Mouse (Mus musculus): ENCODE measurements at regions not wholly inside any gene's neighbourhood (a gene's known extent, or its start where the extent isn't known, plus 50 kb on each side); places are given as distances from the start of the nearest gene placed in this dataset.
A peak's percentile ranks its signal among the peaks of the same experiment; 100 is the strongest.

GRCm38 (mm10) chr1:122273579-122273978, 705.8 kb upstream of the Ddx18 start:
- DNase-seq (ENCODE audit: low read depth, low spot score): no peak

GRCm38 (mm10) chr1:122243031-122243430, 675.2 kb upstream of the Ddx18 start:
- DNase-seq (ENCODE audit: low read depth, low spot score): peak; percentile 26

DNA sequence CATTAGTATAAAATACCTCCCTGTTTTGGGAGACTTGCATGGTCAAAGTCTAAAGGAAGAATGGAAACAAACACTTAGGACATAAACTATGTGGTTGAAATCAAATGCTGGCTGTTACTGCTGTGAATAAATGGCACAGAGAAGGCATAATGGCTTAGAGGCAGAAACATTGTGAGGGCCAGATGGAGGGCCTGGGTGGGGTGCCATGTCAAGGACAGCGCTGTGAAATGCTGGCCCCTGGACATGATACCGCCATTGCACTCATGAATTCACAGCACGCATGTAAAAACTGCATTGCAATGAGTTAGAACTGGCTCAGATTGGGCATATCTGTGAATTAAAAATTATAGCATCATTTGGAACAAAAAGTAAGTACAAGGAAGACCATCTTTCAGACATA, 673.7 kb upstream of the Ddx18 start:
- no peak for DNase-seq (ENCODE audit: low read depth, low spot score)

GRCm38 (mm10) chr1:122230442-122230841, 662.7 kb upstream of the Ddx18 start:
- no peak for DNase-seq (ENCODE audit: low read depth, low spot score)

DNA sequence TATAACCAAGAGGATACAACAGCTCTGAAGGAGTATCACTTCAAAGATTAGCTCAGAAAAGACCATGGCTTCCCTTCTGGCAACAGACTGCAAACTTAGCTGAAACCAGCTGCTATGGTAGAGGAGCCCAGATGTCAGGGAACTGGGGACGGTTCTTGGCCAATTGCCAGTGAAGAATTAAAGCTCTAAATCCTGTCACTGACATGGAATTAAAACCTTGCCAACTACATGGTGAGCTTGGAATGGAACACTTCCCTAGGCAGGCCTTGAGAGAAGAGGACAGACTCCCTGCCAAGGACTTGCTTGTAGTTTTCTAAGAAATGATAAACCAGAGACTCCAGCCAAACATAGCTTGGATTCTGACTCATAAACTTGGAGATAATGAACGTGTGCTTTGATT, 644.7 kb upstream of the Ddx18 start:
- peak; percentile 67 for DNase-seq (ENCODE audit: low read depth, low spot score)

DNA sequence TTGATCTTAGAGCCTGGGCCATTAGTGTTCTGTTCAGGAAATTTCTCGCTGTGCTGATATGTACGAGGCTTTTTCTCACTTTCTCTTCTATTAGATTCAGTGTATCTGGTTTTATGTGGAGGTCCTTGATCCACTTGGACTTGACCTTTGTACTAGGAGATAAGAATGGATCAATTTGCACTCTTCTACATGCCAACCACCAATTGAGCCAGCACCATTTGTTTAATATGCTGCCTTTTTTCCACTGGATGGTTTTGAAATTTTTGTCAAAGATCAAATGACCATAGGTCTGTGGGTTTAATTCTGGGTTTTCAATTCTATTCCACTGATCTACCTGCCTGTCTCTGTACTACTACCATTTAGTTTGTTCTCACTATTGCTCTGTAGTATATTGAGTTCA, 640.8 kb upstream of the Ddx18 start:
- no peak for DNase-seq (ENCODE audit: low read depth, low spot score)

DNA sequence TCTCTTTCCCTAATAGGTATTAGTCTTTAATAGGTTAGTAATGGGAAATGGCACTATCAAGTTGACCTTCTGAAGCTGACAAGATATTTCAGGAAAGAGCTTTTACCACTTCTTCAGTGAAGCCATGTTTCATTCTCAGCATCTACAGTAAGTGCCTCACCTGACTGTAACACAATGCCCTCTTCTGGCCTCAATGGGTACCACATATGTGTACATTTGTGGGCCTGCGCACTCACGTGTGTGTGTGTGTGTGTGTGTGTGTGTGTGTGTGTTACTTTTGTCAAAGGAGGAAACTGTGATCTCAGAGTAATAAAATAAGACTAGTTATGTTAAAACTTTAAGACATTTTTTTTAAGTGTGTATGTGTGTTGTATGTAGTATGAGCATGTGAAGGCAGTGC, 601.8 kb upstream of the Ddx18 start:
- DNase-seq (ENCODE audit: low read depth, low spot score): no peak

DNA sequence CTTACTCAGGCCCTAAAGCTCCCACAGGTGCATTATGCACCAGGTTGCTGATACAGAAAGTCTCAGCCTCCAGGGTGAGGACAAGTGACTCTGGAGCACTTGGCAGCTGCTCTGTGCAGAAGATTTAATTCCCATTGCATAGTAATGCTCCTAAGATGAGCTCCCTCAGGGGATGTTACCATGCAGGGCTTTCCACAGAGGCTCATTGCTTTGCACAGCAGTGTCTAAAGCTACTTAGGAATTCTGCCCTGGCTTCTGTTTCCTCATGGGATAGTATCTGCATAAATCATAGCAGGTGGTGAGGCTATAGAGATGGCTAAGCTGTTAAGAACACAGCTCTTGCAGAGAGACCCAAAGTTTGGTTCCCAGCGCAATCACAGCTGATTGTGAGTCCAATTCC, 594.0 kb upstream of the Ddx18 start:
- DNase-seq (ENCODE audit: low read depth, low spot score): no peak

DNA sequence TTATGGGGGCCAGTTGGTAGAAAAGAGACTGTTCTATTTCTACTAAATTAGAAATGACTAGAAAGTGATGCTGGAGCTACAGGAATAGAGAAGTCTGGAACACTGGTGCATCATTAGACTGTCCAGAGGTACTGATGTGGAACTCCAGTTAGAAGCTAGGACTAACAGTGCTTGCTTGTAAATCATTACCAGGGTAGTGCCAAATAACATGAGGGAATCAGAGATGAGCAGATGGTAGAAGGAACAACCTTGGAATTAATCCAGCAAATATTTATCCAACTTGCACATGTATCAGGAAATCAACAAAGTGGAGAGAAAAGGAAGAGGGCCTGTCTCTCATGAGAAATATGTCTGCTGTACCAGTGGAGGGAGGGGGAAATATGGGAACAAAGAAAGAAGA, 573.6 kb upstream of the Ddx18 start:
- DNase-seq (ENCODE audit: low read depth, low spot score): no peak

- peak; percentile 6 for DNase-seq (ENCODE audit: low read depth, low spot score)
These were observed 556.2 kb upstream of the Ddx18 start for GRCm38 (mm10) chr1:122123954-122124353.

DNA sequence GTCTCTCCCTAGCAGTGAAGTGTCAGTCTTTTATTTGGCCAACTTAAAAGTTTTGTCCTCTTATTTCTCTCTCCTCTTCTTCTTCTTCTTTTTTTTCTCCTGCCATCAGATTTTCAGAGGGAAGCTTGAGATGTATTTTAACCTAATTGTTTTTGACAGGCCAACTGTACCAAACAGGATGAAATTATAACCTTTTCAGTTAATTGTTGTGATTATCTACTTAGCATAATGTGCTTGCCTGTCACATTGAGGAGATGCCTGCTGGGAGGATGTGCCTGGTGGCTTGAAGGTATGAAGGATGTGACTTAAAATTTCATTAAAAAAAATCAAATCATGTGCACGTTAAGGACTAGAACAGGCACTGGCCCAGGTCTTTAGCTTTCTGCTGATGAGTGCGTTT, 527.9 kb upstream of the Ddx18 start:
- no peak for DNase-seq (ENCODE audit: low read depth, low spot score)

GRCm38 (mm10) chr1:122082481-122082880, 514.7 kb upstream of the Ddx18 start:
- no peak for DNase-seq (ENCODE audit: low read depth, low spot score)

DNA sequence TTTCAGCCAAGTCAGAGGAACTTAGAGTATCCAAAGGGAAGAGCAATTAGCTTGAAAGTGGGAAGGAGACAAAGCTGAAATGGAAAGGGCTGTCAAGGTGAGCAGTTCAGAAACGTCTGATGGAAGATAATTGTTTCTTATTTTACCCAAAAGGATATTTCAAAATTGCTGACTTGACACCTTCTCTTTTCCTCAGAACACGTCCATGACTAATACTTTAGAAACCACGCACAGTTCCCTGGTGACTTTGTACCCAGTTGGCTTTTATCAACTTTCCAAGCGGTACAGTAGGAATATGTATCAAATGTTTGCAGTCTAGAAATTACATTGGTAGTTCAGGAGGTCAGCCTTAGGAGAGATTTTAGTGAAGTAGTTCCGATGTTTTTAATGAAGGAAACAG, 508.3 kb upstream of the Ddx18 start:
- DNase-seq (ENCODE audit: low read depth, low spot score): no peak

DNA sequence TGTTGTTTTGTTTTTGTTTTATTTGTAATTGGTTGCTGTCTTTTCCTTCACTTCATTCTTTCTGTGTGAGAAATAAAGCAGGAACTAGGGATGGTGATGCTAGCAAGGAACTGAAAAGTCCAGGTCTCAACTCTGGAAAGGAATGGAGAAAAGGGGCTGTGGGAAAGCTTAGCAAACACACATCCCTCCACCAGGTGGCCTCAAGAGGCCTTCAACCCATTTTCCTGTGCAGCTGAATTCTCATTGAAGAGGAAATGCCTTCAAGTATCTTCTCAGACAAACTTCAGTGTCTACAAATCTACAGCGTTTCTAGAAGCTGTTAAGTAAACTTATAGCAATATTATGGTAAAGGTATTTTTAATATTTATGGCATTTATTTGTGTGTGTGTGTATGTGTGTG, 487.4 kb upstream of the Ddx18 start:
- no peak for DNase-seq (ENCODE audit: low read depth, low spot score)

- no peak for DNase-seq (ENCODE audit: low read depth, low spot score)
These were observed 480.4 kb upstream of the Ddx18 start for GRCm38 (mm10) chr1:122048112-122048725.

DNA sequence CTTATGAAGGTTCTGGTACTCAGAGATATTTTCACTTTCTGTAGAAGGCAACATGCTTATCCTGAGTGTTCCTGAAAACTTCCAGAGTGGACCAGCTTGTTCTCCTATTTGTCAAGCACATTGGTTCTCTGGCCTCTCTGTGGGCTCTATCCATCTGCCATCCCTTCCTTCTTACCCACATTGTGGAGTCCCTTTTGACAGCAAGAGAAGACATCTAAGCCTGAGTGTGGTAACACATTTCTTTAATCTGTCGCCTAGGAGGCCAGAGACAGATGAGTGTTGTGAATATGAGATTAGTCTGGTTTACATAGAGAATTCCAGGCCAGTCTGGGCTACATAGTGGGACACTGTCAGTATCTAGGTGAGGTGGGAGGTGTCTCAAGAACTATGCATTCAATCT, 476.1 kb upstream of the Ddx18 start:
- DNase-seq (ENCODE audit: low read depth, low spot score): no peak

DNA sequence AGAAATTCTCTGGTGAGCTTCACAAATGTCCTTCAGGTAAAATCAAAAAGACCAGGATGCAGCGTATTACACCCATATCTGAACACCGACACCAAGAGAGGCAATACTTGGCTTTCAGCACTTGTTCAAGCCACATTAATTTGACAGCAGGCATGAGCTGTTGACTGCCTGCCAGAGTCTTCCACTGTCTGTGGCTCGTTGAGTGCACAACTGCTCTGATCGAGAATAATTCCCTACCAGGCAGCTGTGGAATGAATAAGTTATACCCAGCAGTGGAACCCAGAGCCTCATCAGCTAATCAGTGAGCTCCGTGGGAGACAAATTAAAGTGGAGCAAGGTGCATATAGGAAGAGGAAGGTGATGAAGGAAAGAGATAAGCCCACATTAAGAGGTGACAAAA, 475.3 kb upstream of the Ddx18 start:
- DNase-seq (ENCODE audit: low read depth, low spot score): no peak

GRCm38 (mm10) chr1:122007749-122008148, 440.0 kb upstream of the Ddx18 start:
- no peak for DNase-seq (ENCODE audit: low read depth, low spot score)

- no peak for DNase-seq (ENCODE audit: low read depth, low spot score)
These were observed 428.7 kb upstream of the Ddx18 start for GRCm38 (mm10) chr1:121996461-121996860.

DNA sequence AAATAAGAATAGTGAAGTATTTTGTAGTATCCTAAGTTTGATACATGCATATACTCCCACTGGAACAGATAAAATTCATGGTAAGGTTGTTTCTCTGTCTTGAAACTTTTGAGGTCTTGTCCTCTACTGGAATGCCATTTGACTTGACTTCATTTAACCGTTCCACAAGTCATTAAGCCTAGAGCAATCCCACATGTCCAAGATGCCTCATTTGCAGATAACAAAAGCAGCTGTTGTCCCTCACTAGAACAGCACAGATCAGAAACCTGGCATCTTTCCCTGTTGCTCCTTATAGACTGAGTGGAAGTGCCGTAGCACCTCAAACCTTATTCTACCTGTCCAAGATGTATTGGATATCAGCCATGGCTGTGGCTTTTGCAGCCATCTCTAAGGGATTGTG, 422.9 kb upstream of the Ddx18 start:
- no peak for DNase-seq (ENCODE audit: low read depth, low spot score)

DNA sequence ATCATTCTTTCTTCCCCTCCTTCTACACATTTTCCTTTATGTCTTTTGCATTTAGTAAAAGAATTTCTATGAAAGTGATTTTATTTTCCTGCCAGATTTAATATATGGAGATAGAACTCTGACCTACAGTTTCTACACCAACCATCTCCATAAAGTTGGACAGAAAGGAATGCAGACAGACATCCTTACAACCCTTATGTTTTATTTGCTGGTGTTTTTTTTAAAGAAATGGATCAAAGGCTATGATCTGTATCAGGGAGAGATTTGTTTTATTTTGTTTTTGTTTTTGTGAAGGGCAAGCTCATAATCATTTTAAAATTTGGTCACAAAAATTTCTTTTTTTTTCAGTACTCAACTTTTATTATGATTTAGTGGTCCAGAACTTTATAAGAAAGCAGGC, 391.2 kb upstream of the Ddx18 start:
- DNase-seq (ENCODE audit: low read depth, low spot score): no peak

DNA sequence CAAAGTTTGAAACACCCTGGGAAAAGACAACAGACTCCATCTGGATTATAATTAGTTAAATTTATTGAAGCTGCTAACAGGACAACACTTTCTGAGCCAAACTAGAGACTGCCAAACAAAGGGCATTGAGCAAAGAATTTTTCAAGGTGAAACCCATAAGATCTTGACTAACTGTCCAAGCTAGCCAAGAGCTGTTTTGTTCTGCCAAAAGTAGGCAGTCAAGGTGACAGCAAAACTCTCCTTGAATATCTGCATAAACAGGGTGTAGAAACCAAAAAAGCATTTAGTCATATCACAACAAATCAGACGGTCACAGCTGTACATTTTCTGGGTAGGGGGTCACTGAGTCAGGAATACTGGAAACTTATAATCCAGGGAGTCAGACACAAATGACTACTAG, 368.1 kb upstream of the Ddx18 start:
- no peak for DNase-seq (ENCODE audit: low read depth, low spot score)

Data from brain, embryonic 18.5 days (tissue).